Mouse (Mus musculus): ENCODE measurements around the gene Ktn1. TPM values are rescaled to one million over a fixed set of nuclear protein-coding genes. Genes with fewer than 3 reads are reported as not detected.

The Ktn1 gene
- polyA plus RNA-seq (2014; fragmentation: Nextera tagmentation; extraction: Ambion mirVana): 111 and 118 TPM in 2 replicates

DNA sequence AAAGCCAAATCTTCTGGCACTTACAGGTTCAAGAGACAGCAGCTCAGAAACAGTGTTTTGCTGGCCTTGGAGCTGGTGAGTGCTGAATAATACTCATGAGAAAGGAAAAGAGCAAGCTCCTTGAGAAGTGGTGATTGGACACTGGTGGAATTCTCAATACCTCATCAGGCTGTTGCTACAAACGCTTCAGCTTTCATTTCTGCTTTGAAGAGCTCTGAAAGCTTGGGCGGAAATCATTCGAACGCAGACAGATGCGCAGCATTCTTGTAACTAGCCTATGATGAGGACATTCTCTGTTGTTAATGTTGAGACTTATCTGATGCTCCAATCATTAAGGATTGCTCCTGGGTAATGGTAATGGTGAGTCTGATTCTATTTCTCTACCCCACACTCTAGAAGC lies at the start of gene Ktn1:
Ktn1 (plus strand) TSS at position 231 of the 400 bp plus-strand sequence.
- H3K4me1 ChIP-seq (ENCODE audit: control insufficient read depth, insufficient read depth, low read length): peaks cover 11% of the 10 kb centered on the region
- H3K4me2 ChIP-seq: peak within 1 kb of the TSS; percentile 78
- H3K27me3 ChIP-seq (ENCODE audit: control insufficient read depth, insufficient read depth, low read length): no peaks in the 10 kb centered on the region
- DNase-seq (ENCODE audit: low spot score, missing footprints) (peak; percentile 85), ATAC-seq (ENCODE audit: low FRiP score) (no peak)
- no peaks in the 10 kb centered on the region for H3K36me3 ChIP-seq (ENCODE audit: control insufficient read depth, insufficient read depth, low read length)
- H3K9me3 ChIP-seq (ENCODE audit: control insufficient read depth, low read length): no peaks in the 10 kb centered on the region
- H3K27ac ChIP-seq (ENCODE audit: low read depth, low read length): peak within 1 kb of the TSS; percentile 93
- H3K9ac ChIP-seq (ENCODE audit: low read length): peak within 1 kb of the TSS; percentile 97
- peak within 1 kb of the TSS; percentile 96 for H3K4me3 ChIP-seq (ENCODE audit: low read depth, low read length)
- WGBS: 58% methylated on average over 5 of the region's 5 CpGs

DNA sequence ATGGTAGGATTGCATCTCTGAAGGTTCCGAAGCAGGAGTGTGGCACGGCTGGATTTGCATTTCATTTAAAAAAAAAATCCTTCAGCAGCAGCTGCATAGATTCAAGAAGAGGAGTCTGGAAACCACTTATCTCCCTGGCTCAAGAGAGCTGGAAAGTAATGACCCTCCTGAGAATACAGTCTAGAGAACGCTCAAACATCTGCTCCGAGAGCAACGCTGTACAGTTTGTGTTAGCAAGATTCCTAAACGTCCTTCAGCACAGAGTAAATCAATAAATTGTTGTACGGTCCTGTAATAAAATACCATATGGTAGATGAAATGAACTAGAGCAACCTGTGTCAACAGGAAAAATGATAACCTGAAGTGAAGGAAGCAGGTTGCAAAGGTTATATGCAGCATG lies 35.0 kb upstream of the Ktn1 start:
- no peaks in the 10 kb centered on the region for H3K36me3 ChIP-seq (ENCODE audit: control insufficient read depth, insufficient read depth, low read length)
- 76% methylated on average over 7 of the region's 7 CpGs for WGBS

DNA sequence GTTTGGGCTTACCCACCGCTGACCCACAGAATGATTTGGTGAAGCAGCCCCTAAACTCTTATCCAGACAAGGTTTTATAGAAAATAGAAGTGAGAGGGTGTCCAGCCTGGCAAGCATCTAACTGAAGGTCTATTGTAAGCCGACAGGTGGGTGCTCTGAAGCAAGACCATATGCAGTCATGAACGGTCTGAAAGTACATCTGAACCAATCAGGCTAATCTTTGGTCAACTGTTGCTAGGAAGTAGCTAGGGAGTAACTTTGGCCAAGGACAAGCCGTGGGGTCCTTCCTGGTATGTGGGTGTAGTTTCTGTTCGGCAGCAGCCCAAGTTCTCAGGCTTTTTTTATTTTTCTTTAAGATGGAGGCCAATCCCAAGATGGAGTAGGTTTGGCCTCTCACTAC lies 29.4 kb upstream of the Ktn1 start:
- no peak overlapping the region for H3K27ac ChIP-seq (ENCODE audit: low read depth, low read length)
- no peak for ATAC-seq (ENCODE audit: low FRiP score)
- no peaks in the 10 kb centered on the region for H3K27me3 ChIP-seq (ENCODE audit: control insufficient read depth, insufficient read depth, low read length)
- WGBS: 85% methylated on average over 5 of the region's 5 CpGs
- no peaks in the 10 kb centered on the region for H3K4me1 ChIP-seq (ENCODE audit: control insufficient read depth, insufficient read depth, low read length)
- H3K9ac ChIP-seq (ENCODE audit: low read length): no peak overlapping the region
- no peaks in the 10 kb centered on the region for H3K36me3 ChIP-seq (ENCODE audit: control insufficient read depth, insufficient read depth, low read length)
- no peak overlapping the region for H3K4me2 ChIP-seq
- DNase-seq (ENCODE audit: low spot score, missing footprints): no peak
- H3K9me3 ChIP-seq (ENCODE audit: control insufficient read depth, low read length): no peaks in the 10 kb centered on the region
- H3K4me3 ChIP-seq (ENCODE audit: low read depth, low read length): no peak overlapping the region

More for the DNA sequence above, 35.0 kb upstream of the Ktn1 start:
- no peak for DNase-seq (ENCODE audit: low spot score, missing footprints)
- no peak for ATAC-seq (ENCODE audit: low FRiP score)
- no peak overlapping the region for H3K4me3 ChIP-seq (ENCODE audit: low read depth, low read length)
- no peaks in the 10 kb centered on the region for H3K4me1 ChIP-seq (ENCODE audit: control insufficient read depth, insufficient read depth, low read length)
- no peak overlapping the region for H3K9ac ChIP-seq (ENCODE audit: low read length)
- H3K27ac ChIP-seq (ENCODE audit: low read depth, low read length): no peak overlapping the region
- H3K27me3 ChIP-seq (ENCODE audit: control insufficient read depth, insufficient read depth, low read length): no peaks in the 10 kb centered on the region
- H3K4me2 ChIP-seq: no peak overlapping the region
- H3K9me3 ChIP-seq (ENCODE audit: control insufficient read depth, low read length): no peaks in the 10 kb centered on the region

DNA sequence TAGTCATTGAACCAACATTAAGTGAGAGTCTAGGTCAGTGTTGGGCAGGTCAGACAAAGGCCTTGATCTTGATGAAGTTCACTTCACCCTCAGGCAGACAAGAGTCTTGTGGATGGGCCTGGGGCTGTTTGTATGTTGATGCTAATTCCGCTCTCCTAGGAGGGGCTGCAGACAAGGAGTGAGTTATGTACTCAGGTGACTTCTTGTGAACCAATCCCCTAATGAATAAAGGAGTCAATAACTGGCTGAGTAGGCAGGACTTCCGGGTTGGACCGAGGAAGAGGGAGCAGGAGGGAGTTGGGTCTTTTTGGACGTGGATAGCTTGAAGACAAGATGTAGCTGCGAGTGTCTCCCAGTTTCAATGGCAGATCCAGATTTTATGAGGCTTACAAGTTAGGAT lies 26.3 kb upstream of the Ktn1 start:
- no peaks in the 10 kb centered on the region for H3K36me3 ChIP-seq (ENCODE audit: control insufficient read depth, insufficient read depth, low read length)
- H3K9me3 ChIP-seq (ENCODE audit: control insufficient read depth, low read length): no peaks in the 10 kb centered on the region
- ATAC-seq (ENCODE audit: low FRiP score) (no peak), DNase-seq (ENCODE audit: low spot score, missing footprints) (no peak)
- no peak overlapping the region for H3K9ac ChIP-seq (ENCODE audit: low read length)
- H3K4me3 ChIP-seq (ENCODE audit: low read depth, low read length): no peak overlapping the region
- no peaks in the 10 kb centered on the region for H3K27me3 ChIP-seq (ENCODE audit: control insufficient read depth, insufficient read depth, low read length)
- no peak overlapping the region for H3K4me2 ChIP-seq
- H3K27ac ChIP-seq (ENCODE audit: low read depth, low read length): no peak overlapping the region
- WGBS: 88% methylated on average over 5 of the region's 5 CpGs
- H3K4me1 ChIP-seq (ENCODE audit: control insufficient read depth, insufficient read depth, low read length): no peaks in the 10 kb centered on the region

DNA sequence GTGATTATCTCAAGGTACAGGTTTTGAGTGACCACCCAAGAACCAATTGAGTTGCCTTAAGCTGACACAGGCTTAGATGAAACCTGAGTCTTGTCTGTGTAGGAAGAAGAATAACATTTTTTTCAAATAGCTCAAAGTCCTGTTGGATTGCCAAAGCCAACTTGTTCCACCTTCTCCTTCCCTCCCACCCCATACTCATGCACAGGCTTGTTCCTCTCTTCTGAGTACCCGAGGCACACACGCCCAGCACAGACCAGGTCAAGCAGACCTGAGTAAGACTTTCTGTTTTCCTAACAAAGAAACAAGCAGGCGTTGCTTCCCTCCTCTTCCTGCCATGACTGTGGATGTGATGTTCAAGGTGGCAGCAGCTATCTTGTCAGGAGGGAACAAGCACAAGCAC lies 23.4 kb upstream of the Ktn1 start:
- DNase-seq (ENCODE audit: low spot score, missing footprints): no peak
- 74% methylated on average over 3 of the region's 3 CpGs for WGBS

DNA sequence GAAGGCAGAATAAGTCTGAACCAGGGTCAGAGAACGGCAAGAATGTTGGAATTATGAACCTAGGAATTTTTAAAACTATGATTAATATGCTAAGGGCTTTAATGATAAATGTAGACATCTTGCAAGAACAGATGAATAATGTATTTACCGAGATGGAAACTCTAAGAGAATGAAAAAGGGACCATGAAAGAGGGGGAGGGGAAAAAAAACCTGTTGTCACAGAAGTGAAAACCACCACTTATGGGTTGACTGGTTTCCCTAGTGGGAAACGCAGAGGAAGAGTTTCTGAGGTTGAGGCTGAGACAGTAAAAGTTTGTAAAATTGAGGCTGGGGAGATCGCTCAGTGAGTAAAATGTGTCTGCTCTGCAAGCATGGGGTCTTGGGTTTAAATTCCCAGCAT lies 22.1 kb upstream of the Ktn1 start:
- DNase-seq (ENCODE audit: low spot score, missing footprints) (no peak), ATAC-seq (ENCODE audit: low FRiP score) (no peak)
- no peaks in the 10 kb centered on the region for H3K27me3 ChIP-seq (ENCODE audit: control insufficient read depth, insufficient read depth, low read length)
- WGBS: 87% methylated on average over 4 of the region's 4 CpGs
- H3K27ac ChIP-seq (ENCODE audit: low read depth, low read length): no peak overlapping the region
- no peaks in the 10 kb centered on the region for H3K4me1 ChIP-seq (ENCODE audit: control insufficient read depth, insufficient read depth, low read length)
- H3K4me2 ChIP-seq: no peak overlapping the region
- no peaks in the 10 kb centered on the region for H3K9me3 ChIP-seq (ENCODE audit: control insufficient read depth, low read length)
- H3K4me3 ChIP-seq (ENCODE audit: low read depth, low read length): no peak overlapping the region
- no peaks in the 10 kb centered on the region for H3K36me3 ChIP-seq (ENCODE audit: control insufficient read depth, insufficient read depth, low read length)
- no peak overlapping the region for H3K9ac ChIP-seq (ENCODE audit: low read length)

More for the DNA sequence above, 23.4 kb upstream of the Ktn1 start:
- Histone ChIP-seq H3K4me3 (ENCODE audit: low read depth, low read length) (no peak overlapping the region), H3K4me2 (no peak overlapping the region), H3K27ac (ENCODE audit: low read depth, low read length) (no peak overlapping the region), H3K27me3 (ENCODE audit: control insufficient read depth, insufficient read depth, low read length) (no peaks in the 10 kb centered on the region), H3K9me3 (ENCODE audit: control insufficient read depth, low read length) (no peaks in the 10 kb centered on the region), H3K36me3 (ENCODE audit: control insufficient read depth, insufficient read depth, low read length) (no peaks in the 10 kb centered on the region), H3K9ac (ENCODE audit: low read length) (no peak overlapping the region), H3K4me1 (ENCODE audit: control insufficient read depth, insufficient read depth, low read length) (no peaks in the 10 kb centered on the region)
- no peak for ATAC-seq (ENCODE audit: low FRiP score)

DNA sequence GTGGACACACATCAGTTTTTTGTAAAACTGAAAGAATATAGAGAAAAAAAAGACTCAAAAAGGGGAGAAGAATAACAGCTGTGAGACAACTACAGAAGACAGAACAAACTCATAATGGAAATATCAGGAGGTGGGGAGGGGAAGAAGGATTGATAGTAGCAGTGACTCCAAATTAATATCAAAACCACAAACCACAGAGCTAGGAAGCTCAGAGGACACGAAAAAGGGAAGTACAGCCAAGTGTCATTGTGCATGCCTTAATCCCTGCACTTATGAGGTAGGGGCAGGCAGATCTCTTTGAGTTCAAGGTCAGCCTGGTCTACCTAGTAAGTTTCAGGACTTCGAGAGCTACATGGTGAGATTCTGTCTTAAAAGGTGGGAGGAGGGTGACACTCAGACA lies 21.4 kb upstream of the Ktn1 start:
- Histone ChIP-seq H3K27ac (ENCODE audit: low read depth, low read length) (no peak overlapping the region), H3K4me3 (ENCODE audit: low read depth, low read length) (no peak overlapping the region), H3K36me3 (ENCODE audit: control insufficient read depth, insufficient read depth, low read length) (no peaks in the 10 kb centered on the region), H3K9ac (ENCODE audit: low read length) (no peak overlapping the region), H3K27me3 (ENCODE audit: control insufficient read depth, insufficient read depth, low read length) (no peaks in the 10 kb centered on the region), H3K4me2 (no peak overlapping the region), H3K9me3 (ENCODE audit: control insufficient read depth, low read length) (no peaks in the 10 kb centered on the region), H3K4me1 (ENCODE audit: control insufficient read depth, insufficient read depth, low read length) (no peaks in the 10 kb centered on the region)
- WGBS: 75% methylated on average over 2 of the region's 2 CpGs
- no peak for DNase-seq (ENCODE audit: low spot score, missing footprints)
- no peak for ATAC-seq (ENCODE audit: low FRiP score)

DNA sequence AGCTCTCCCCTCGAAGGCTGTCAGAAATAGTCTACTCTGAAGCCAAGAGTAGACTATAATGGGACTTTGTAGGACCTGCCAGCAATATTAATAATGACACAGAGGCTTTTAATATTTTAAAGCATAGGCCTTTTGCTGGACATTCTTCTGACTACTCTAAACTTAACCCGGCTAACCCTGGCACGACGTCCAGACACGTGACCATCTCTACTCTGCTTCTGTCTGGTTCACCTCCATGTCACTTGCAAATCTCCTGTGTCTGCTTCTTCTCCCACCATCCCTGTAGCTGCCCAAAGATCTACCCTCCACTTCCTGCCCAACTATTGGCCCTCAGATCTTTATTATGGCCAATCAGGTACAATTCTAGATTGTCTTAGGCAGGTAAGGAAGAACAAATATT lies 20.9 kb upstream of the Ktn1 start:
- Histone ChIP-seq H3K27me3 (ENCODE audit: control insufficient read depth, insufficient read depth, low read length) (no peaks in the 10 kb centered on the region), H3K9ac (ENCODE audit: low read length) (no peak overlapping the region), H3K36me3 (ENCODE audit: control insufficient read depth, insufficient read depth, low read length) (no peaks in the 10 kb centered on the region), H3K27ac (ENCODE audit: low read depth, low read length) (no peak overlapping the region), H3K9me3 (ENCODE audit: control insufficient read depth, low read length) (no peaks in the 10 kb centered on the region), H3K4me3 (ENCODE audit: low read depth, low read length) (no peak overlapping the region), H3K4me1 (ENCODE audit: control insufficient read depth, insufficient read depth, low read length) (no peaks in the 10 kb centered on the region), H3K4me2 (no peak overlapping the region)
- ATAC-seq (ENCODE audit: low FRiP score): no peak
- WGBS: 91% methylated on average over 5 of the region's 5 CpGs
- DNase-seq (ENCODE audit: low spot score, missing footprints): no peak

DNA sequence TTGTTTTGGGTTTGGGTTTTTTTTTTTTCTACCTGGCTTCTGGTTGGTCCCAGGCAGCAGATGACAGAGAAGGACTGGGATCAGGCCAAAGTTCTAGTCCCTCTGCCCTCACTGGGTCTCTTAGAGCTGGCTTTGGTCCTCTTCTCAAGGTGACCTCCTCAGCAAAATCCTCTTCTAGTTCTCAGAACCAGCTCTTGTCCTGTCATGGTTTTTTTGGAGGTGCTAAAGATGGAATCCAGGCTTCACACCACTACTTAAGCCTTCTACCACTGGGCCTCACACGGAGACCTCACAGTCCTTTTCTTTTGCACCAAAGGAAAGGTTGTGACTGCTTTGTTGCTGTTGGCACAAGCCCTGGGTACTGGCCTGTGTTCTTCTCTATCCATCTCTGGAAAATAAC lies 15.8 kb upstream of the Ktn1 start:
- Histone ChIP-seq H3K4me1 (ENCODE audit: control insufficient read depth, insufficient read depth, low read length) (no peaks in the 10 kb centered on the region), H3K27ac (ENCODE audit: low read depth, low read length) (no peak overlapping the region), H3K9me3 (ENCODE audit: control insufficient read depth, low read length) (no peaks in the 10 kb centered on the region), H3K4me2 (no peak overlapping the region), H3K9ac (ENCODE audit: low read length) (no peak overlapping the region), H3K27me3 (ENCODE audit: control insufficient read depth, insufficient read depth, low read length) (no peaks in the 10 kb centered on the region), H3K4me3 (ENCODE audit: low read depth, low read length) (no peak overlapping the region), H3K36me3 (ENCODE audit: control insufficient read depth, insufficient read depth, low read length) (no peaks in the 10 kb centered on the region)
- ATAC-seq (ENCODE audit: low FRiP score) (no peak), DNase-seq (ENCODE audit: low spot score, missing footprints) (no peak)
- 87% methylated on average over 1 of the region's 1 CpGs for WGBS

DNA sequence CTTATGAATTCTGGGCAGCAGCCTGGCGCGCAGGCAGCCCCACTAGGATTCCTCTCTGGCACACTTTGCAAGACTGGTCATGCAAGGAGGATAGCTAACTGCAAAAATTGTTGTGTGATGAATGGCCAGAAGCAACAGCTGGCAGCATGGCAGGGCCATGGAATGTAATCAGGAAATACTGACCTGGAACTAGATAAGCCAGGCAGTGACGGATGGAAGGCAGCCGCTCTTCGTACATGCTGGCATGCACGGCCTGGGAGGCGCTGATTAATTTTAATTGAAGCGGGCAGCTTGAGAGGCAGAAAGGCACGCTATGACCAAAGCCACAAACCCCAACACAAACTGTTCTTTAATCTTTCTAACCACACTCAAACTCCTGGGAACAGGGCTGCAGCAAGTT lies 13.8 kb upstream of the Ktn1 start:
- DNase-seq (ENCODE audit: low spot score, missing footprints): no peak
- no peak overlapping the region for H3K9ac ChIP-seq (ENCODE audit: low read length)
- H3K36me3 ChIP-seq (ENCODE audit: control insufficient read depth, insufficient read depth, low read length): no peaks in the 10 kb centered on the region
- H3K4me1 ChIP-seq (ENCODE audit: control insufficient read depth, insufficient read depth, low read length): no peaks in the 10 kb centered on the region
- H3K27me3 ChIP-seq (ENCODE audit: control insufficient read depth, insufficient read depth, low read length): no peaks in the 10 kb centered on the region
- H3K4me2 ChIP-seq: no peak overlapping the region
- no peaks in the 10 kb centered on the region for H3K9me3 ChIP-seq (ENCODE audit: control insufficient read depth, low read length)
- 88% methylated on average over 9 of the region's 9 CpGs for WGBS
- H3K27ac ChIP-seq (ENCODE audit: low read depth, low read length): no peak overlapping the region
- no peak for ATAC-seq (ENCODE audit: low FRiP score)
- no peak overlapping the region for H3K4me3 ChIP-seq (ENCODE audit: low read depth, low read length)
